Mouse (Mus musculus): ENCODE data around the gene Slc25a25.

The Slc25a25 gene

DNA sequence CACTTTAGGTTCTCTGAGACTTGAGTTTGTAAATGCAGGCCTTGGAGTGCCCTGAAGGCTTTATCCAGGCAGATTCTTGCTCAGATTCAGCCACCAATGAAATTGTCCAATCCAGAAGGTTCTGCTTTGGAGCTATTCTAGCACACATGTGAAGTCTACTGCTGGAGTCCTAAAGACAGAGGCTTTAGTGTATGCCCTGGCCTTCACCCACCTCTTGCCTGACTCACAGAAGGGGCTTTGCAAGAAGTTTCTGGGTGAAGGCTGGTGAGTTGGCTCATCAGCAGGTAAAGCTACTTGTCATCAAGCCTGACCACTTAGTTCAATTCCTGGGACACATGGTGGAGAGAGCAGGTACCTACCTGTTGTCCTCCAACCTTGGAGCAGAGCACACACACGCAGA is 25.1 kb downstream of the Slc25a25 start:
- no peak for DNase-seq

DNA sequence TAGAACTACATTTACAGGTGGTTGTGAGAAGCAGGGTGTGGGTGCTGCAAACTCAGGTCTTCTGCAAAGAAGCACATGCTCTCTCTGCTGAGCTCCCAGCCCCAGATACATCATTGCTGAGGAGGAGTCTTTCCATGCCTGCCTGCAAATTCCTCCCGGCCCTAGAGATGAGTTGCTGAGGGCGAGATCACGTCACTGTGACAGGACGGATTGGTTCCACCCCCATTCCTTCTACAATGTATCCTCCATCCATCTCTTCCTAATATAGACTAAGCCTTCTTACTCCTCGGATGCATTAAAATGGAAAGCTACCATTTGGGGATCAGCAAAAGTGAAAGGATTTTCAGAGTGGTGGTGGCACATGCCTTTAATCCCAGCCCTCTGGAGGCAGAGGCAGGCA is 25.7 kb downstream of the Slc25a25 start:
- peak; percentile 36 for DNase-seq

DNA sequence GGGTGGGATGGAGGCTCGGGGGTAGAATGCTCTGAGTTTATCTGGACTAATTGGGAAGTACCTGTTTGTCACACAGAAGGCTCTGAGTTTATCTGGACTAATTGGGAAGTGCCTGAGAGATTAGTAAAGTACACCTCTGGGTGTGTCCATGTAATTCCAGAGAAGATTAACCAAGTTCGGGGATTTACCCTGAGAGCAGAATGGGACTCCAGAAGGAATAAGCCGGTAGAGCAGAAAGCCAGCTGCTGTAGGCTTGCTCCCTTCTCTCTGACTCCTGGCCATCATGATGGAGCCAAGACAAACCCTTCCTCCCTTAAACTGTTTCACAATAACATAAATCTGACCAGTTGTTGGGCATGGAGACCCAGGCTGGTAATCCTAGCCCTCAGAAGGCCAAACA is 26.4 kb downstream of the Slc25a25 start:
- DNase-seq, result no peak

DNA sequence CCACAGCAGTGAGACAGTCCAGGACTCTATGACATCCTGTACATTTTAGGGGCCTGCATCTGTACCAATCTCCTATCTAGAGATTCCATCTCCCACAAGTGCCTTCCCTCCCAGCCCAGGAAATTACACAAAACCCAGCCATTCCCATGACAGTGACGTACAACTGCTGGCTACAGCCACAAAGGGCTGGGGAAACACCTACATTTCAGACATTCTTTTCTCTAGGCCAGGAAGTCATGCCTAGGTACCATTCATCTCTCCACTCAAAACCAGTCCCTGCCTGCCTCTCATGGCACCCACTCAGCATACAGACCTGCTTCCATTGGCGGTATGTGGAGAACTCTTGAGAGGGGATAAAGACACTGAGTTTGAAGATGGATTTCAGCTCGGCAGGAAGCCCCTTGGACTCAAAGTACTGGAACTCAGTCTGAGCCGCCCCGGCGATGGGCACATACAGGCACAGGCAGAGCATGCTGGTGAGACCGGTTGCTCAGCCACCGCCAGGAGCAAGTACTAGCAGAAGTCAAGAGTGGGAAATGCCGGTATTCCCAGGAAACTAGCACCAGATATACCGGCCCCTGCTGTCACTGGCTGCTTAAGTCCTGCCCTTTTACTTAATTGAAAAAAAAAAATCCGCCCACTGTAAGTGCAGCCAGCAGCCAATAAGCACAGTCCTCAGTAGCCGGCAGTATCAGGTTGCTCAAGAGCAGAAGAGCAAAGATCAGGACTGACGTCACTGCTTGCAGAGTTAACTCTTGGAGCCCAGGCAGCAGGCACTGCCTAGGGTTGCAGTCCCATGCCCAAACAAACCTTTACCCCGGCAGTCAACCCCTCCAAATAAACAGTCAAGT is 27.5 kb downstream of the Slc25a25 start:
- DNase-seq, result no peak

GRCm38 (mm10) chr2:32421851-32422251 is 29.4 kb downstream of the Slc25a25 start:
- DNase-seq, result no peak

DNA sequence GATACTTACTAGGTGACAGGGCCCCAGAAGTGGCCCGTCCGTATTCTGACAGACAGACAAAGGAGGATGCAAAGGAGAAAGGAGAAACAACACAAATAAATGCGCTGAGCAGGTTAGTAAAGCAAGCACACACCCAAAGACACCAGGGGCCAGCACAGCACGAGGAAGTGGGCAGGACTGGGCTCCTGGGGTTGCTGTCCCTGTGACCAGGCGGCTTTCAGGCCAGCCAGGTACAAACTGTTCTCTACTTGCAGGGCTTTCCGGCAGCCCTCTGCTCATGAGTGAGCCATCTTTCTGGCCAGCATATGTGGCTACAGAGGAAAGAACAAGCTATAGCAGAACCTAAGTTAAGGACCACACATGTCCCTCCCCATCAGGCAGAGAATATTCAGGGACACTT is 30.6 kb downstream of the Slc25a25 start:
- DNase-seq, result no peak

DNA sequence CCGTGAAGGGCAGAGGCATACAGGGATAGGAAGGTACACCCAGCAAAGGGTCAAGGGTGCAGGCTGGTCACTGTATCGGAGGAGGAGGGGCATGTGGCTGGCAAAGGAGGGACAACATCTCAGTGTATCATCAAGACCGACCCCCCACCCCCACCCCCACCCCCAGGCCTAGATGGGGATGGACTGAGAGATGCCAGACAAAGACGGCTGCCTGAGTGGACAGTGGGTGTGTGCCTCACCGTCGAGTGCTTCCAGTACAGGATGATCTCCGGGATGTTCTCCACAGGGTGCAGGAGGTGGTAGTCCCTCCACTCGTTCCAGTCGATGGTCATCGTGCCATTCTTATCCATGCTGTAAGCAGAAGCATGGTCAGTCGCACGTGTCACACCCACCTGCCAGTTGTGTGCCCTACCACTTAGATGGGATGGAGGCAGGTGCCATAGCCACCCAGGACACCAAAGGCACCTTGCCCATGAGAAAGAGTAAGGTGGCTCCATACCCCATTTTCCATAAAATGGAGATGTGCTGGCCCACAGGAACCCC is 31.1 kb downstream of the Slc25a25 start:
- DNase-seq, result no peak

GRCm38 (mm10) chr2:32419359-32419758 is 31.9 kb downstream of the Slc25a25 start:
- no peak for DNase-seq

DNA sequence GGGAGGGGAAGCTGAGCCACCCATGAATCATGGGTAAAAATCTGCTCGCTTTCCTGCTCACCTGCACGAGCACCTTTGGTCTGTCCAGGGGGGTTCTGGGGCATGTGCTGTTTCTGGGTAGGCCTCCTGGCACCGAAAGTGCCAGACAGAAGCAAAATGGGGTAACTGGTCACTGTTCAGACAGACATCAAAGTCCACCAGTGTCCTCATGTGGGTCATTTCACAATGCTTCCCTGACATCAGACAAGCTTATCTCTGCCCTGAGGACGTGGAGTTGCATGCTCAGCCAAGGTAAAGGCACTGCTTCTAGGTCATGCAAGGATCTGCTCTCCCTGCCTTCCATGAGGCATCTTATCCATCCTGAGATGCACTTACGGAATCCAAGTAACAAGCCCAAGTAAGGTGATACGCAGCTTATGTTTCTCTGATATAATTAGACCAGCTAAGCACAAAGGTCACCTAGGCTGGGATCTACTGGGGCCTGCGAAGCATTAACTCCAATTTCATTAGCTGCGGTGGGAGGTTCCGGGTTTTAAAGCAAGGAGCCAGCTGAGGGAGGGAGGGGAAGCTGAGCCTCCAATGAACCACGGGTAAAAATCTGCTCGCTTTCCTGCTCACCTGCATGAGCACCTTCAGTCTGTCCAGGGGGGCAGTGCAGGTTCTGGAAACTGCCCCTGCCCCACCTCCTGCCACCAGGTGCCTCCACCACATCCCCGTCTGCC is 32.7 kb downstream of the Slc25a25 start:
- no peak for DNase-seq

- DNase-seq, result no peak
These were observed 33.8 kb downstream of the Slc25a25 start for GRCm38 (mm10) chr2:32417486-32417885.

- no peak for DNase-seq
These were observed 34.7 kb downstream of the Slc25a25 start for GRCm38 (mm10) chr2:32416556-32416955.

DNA sequence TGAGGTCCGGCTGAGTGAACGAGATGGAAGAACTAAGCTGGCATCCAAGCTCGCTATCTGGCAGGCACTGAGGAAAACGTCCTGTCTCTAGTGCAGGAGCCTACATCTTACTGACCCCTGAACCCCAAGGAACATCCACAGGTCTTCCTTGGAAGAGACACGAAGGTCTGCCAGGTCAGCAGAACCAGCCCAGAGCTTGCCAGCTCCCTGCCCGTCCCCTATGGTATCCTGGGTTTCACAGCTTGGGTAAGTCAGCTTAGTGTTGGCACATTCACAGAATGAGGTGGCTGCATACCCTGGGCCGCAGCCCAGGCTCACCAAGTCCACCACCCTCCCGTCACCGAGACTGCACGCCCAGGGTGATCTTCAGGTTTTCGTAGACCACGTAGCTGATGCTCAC is 35.4 kb downstream of the Slc25a25 start:
- no peak for DNase-seq

DNA sequence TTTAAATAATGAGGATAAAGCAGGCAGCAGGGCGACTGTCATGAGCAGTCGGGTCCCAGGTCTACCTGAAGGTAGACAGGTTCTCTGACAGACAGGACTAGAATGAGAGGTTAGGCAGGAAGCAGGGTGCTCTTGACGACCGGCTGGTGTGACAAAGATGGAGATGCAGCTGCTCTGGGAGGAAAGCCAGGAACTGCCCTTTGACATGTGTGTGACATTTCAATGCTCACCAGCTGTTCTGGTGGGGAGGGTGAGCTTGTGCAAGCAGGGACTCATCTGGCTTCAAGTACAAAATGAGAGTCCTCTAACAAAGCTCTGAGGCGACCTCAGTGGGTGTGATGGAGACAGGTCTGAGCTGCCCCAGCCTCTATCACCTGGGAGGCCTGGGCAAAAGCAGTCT is 37.3 kb downstream of the Slc25a25 start:
- DNase-seq, result no peak

GRCm38 (mm10) chr2:32412742-32413531 is 38.3 kb downstream of the Slc25a25 start:
- no peak for DNase-seq

DNA sequence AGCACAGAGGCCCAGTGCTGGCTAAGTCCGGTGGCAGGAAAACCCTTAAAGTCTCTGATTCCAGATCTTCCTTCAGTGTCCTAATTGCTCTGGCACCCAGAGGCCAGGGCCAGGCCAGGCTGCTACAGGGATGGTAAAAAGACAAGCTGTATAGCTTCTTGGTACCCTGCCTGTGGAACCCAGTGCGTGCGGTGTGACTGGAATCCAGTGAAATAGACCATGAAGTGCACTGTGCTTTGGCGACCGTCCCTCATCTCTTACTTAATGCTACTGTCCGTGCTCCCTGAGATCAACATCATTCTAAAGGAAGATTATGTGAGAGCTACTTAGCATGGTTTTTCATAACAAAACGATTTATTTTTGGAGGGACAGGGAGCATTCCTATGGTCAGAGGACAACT is 39.8 kb downstream of the Slc25a25 start:
- DNase-seq, result no peak

GRCm38 (mm10) chr2:32408429-32409424 is 42.5 kb downstream of the Slc25a25 start:
- DNase-seq, result no peak

DNA sequence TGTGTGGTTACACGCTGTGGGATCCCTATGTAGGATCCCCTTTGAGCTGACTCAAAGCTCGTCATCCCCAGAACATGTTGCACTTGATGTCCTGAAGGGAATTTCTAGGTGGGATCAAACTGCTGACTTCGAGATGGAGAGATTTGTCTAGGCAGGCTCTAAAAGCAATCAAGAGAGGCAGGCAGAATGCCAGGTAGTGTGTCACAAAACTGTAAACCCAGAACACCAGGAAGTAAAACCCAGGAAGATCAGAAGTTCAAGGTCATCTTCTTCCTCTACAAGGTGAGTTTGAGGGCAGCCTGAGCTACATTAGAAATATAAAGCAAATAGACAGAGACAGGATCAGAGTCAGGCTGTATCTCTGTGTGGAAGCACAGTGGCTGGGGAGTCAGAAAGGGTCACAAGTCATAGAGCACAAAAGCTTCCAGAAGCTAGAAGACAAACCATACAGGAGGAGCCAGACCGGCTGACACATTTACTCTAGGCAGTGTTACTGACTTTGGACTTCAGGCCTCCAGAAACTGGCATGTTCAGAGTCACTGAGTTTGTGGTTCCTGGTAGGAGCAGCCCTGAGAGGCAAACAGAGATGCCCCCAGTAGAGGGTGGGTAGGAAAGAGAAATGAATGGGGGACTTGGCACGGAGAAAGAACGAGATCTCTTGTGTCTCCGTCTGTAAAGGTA is 44.0 kb downstream of the Slc25a25 start:
- no peak for DNase-seq

DNA sequence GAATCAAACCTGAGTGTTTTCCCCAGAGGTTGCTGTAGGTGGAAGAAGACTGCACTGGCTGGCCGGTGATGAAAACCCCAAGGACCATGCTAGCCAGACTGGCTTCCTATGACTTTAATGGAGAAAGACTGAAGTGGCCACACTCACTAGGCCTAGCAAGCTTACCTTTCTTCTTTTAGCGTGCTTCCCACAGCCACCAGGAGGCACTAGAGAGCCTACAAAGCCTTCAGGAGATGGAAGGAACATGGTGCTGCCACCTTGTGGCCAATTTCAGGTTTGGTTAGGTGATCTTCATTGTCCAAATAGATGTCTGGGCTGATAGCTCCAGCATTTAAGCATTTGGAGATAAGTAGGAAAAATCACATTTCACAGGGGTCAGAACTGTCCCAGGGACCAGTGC is 46.6 kb downstream of the Slc25a25 start:
- DNase-seq, result peak; percentile 87

- no peak for DNase-seq
These were observed 54.5 kb downstream of the Slc25a25 start for GRCm38 (mm10) chr2:32396695-32397094.

DNA sequence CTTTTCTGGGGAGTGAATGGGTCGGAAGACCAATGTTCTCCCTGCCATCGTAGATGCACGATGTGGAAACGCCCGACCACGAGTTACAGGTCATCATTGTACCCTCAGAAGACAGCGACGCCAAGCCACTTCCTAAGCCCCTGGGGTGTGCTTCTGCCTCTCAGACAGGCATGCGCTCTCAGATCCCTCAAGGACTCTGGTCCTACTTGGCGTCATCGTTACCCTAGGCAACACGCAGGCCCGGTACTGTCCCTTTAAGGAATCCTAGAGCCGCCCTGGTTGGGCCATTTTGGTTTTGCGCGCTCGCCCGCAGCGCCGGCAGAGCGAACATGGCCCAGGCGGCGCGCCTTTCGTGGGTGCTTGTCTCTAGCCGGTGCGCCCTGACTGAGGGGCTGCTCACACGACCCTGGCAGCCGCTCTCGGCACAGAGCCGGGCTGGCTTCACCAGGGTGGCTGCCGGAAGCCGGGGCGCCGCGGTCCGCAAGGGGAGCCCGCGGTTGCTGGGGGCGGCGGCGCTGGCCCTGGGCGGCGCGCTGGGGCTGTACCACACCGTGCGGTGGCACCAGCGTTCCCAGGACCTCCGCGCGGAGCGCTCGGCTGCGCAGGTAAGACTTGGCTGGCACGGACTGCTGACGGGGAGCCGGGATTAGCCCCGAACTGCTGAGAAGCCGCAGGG is 55.2 kb downstream of the Slc25a25 start:
- peak; percentile 94 for DNase-seq

- DNase-seq, result peak; percentile 93
These were observed 55.7 kb downstream of the Slc25a25 start, which contains the start of gene Ptges2 for GRCm38 (mm10) chr2:32395484-32395945. Ptges2 (plus strand) TSS chr2:32395896.

All from right cerebral cortex, postnatal 25 days (tissue).